Mouse (Mus musculus) CH12.LX (cell line): ENCODE results near the gene Tmem223. TPM values are rescaled to one million over a fixed set of nuclear protein-coding genes. Genes with fewer than 3 reads are reported as not detected.
A peak's percentile ranks its signal among the peaks of the same experiment; 100 is the strongest.

Experiments used
- DNase-seq: peaks from one replicate; pipeline ENCODE4 v3.0.0-alpha.2; 2013; ENCODE audit errors: extremely low read depth
- H3K27ac ChIP-seq: 2 replicates; pipeline ENCODE4 v1.5.1; 2012; ENCODE audit warnings: low read depth, mild to moderate bottlenecking, control low read depth, moderate library complexity; ENCODE audit not compliant: insufficient read depth
- H3K27me3 ChIP-seq: replicated peaks from 2 replicates; pipeline ENCODE3; 2012; ENCODE audit warnings: inconsistent platforms
- H3K36me3 ChIP-seq, 2 experiments: replicated peaks in 1 of 2; 2 replicates each; pipeline versions ENCODE3 to v1.6.1; 2012; ENCODE audit warnings: inconsistent platforms in 1 of 2, low read length in 1 of 2, mild to moderate bottlenecking in 1 of 2, mixed read lengths in 1 of 2, moderate library complexity in 1 of 2; ENCODE audit not compliant: control insufficient read depth in 1 of 2, insufficient read depth in 1 of 2
- H3K4me1 ChIP-seq, 2 experiments: 2 replicates each; pipeline ENCODE4 v1.6.1; 2012; ENCODE audit warnings: inconsistent platforms in 1 of 2, moderate library complexity in 1 of 2; ENCODE audit not compliant: insufficient read depth in 2 of 2, control insufficient read depth in 1 of 2
- H3K4me2 ChIP-seq: 2 replicates; pipeline ENCODE4 v1.6.1; 2012; ENCODE audit warnings: low read depth, mild to moderate bottlenecking, control low read depth; ENCODE audit not compliant: poor library complexity, insufficient read depth, severe bottlenecking
- H3K4me3 ChIP-seq, 3 experiments: fragments of 150-350 bp in 1 of 3; sonication (generic) in 1 of 3; replicated peaks in 1 of 3; 2 replicates each; pipeline versions ENCODE3 to v1.5.1; 2011 to 2012; ENCODE audit warnings: low read depth in 2 of 3, low read length in 2 of 3, mild to moderate bottlenecking in 2 of 3, moderate library complexity in 2 of 3, control low read depth in 1 of 3, improper control_type of control experiment in 1 of 3, inconsistent platforms in 1 of 3, mixed read lengths in 1 of 3; ENCODE audit not compliant: poor library complexity in 1 of 3
- H3K79me2 ChIP-seq: replicated peaks from 2 replicates; pipeline ENCODE4 v1.6.1; 2012; ENCODE audit warnings: mild to moderate bottlenecking, moderate library complexity; ENCODE audit not compliant: control insufficient read depth, poor library complexity, insufficient read depth, severe bottlenecking; ENCODE audit errors: extremely low read depth
- H3K9ac ChIP-seq: 2 replicates; pipeline ENCODE4 v1.6.1; 2012; ENCODE audit warnings: low read depth, mild to moderate bottlenecking, control low read depth, moderate library complexity; ENCODE audit not compliant: insufficient read depth
- H3K9me3 ChIP-seq: replicated peaks from 2 replicates; pipeline ENCODE3; 2012; ENCODE audit warnings: low read length, inconsistent platforms, mixed read lengths
- BHLHE40 ChIP-seq: IDR thresholded peaks from 2 replicates; pipeline ENCODE4 v1.6.1; 2011; ENCODE audit warnings: mild to moderate bottlenecking, low read depth, low read length, improper control_type of control experiment
- CHD1 ChIP-seq: IDR thresholded peaks from 2 replicates; pipeline ENCODE4 v1.6.1; 2012; ENCODE audit warnings: low read depth, low read length, improper control_type of control experiment, inconsistent platforms
- ELF1 ChIP-seq: IDR thresholded peaks from 2 replicates; pipeline ENCODE4 v1.6.1; 2014; ENCODE audit warnings: low read depth, mild to moderate bottlenecking, inconsistent platforms, low read length, improper control_type of control experiment
- ETS1 ChIP-seq: conservative IDR thresholded peaks from 2 replicates; pipeline ENCODE4 v1.6.1; 2012; ENCODE audit warnings: low read depth, mild to moderate bottlenecking, inconsistent platforms, low read length, improper control_type of control experiment, moderate library complexity
- HCFC1 ChIP-seq: IDR thresholded peaks from 2 replicates; pipeline ENCODE4 v1.6.1; 2012; ENCODE audit warnings: low read depth, mild to moderate bottlenecking, inconsistent platforms, low read length, improper control_type of control experiment
- IRF4 ChIP-seq: IDR thresholded peaks from 2 replicates; pipeline ENCODE4 v1.6.1; 2014; ENCODE audit warnings: low read depth, mild to moderate bottlenecking, inconsistent platforms, low read length, improper control_type of control experiment
- KAT2A ChIP-seq: IDR thresholded peaks from 2 replicates; pipeline ENCODE4 v1.6.1; 2012; ENCODE audit warnings: low read length, improper control_type of control experiment, inconsistent platforms; ENCODE audit not compliant: insufficient replicate concordance
- MAX ChIP-seq: IDR thresholded peaks from 2 replicates; pipeline ENCODE4 v1.6.1; 2011; ENCODE audit warnings: low read length, improper control_type of control experiment
- MAZ ChIP-seq: IDR thresholded peaks from 2 replicates; pipeline ENCODE4 v1.6.1; 2012; ENCODE audit warnings: low read depth, mild to moderate bottlenecking, inconsistent platforms, low read length, improper control_type of control experiment, moderate library complexity
- MXI1 ChIP-seq: IDR thresholded peaks from 2 replicates; pipeline ENCODE4 v1.6.1; 2011; ENCODE audit warnings: mild to moderate bottlenecking, low read depth, low read length, improper control_type of control experiment
- NELFE ChIP-seq: IDR thresholded peaks from 2 replicates; pipeline ENCODE4 v1.6.1; 2011; ENCODE audit warnings: low read depth, low read length, improper control_type of control experiment
- NRF1 ChIP-seq: IDR thresholded peaks from 2 replicates; pipeline ENCODE4 v1.6.1; 2014; ENCODE audit warnings: low read depth, mild to moderate bottlenecking, inconsistent platforms, low read length, improper control_type of control experiment, moderate library complexity
- POLR2A ChIP-seq: IDR thresholded peaks from 2 replicates; pipeline ENCODE4 v1.6.1; 2011; ENCODE audit warnings: low read depth, mild to moderate bottlenecking, improper control_type of control experiment, low read length
- RAD21 ChIP-seq: IDR thresholded peaks from 2 replicates; pipeline ENCODE4 v1.6.1; 2011; ENCODE audit warnings: low read depth, mild to moderate bottlenecking, low read length, improper control_type of control experiment, moderate library complexity
- RCOR1 ChIP-seq: conservative IDR thresholded peaks from 2 replicates; pipeline ENCODE4 v1.6.1; 2012; ENCODE audit warnings: low read depth, mild to moderate bottlenecking, inconsistent platforms, low read length, improper control_type of control experiment
- SIN3A ChIP-seq: IDR thresholded peaks from 2 replicates; pipeline ENCODE4 v1.6.1; 2012; ENCODE audit warnings: low read length, improper control_type of control experiment, inconsistent platforms
- TBP ChIP-seq: conservative IDR thresholded peaks from 2 replicates; pipeline ENCODE4 v1.6.1; 2011; ENCODE audit warnings: low read depth, low read length, improper control_type of control experiment
- TCF12 ChIP-seq: IDR thresholded peaks from 2 replicates; pipeline ENCODE4 v1.6.1; 2014; ENCODE audit warnings: low read depth, mild to moderate bottlenecking, inconsistent platforms, low read length, improper control_type of control experiment
- UBTF ChIP-seq: IDR thresholded peaks from 2 replicates; pipeline ENCODE4 v1.6.1; 2012; ENCODE audit warnings: low read depth, mild to moderate bottlenecking, inconsistent platforms, low read length, improper control_type of control experiment, moderate library complexity
- ZMIZ1 ChIP-seq: IDR thresholded peaks from 2 replicates; pipeline ENCODE4 v1.6.1; 2012; ENCODE audit warnings: low read depth, mild to moderate bottlenecking, inconsistent platforms, low read length, improper control_type of control experiment
- ZNF384 ChIP-seq: IDR thresholded peaks from 2 replicates; pipeline ENCODE4 v1.6.1; 2012; ENCODE audit warnings: low read depth, low read length, improper control_type of control experiment, inconsistent platforms
- dilution Hi-C: fragments of 300-500 bp; cut with MboI; formaldehyde crosslinking; loops from 2 replicates; pipeline ENCODE4 v1.14.3; 2020; ENCODE audit warnings: low sequenced_read_pairs; ENCODE audit not compliant: extremely low pct_unique_long_range_greater_than_20kb, extremely low pct_ligation_motif_present
- in situ Hi-C: fragments of 300-500 bp; cut with MboI; formaldehyde crosslinking; loops from 3 replicates; pipeline ENCODE4 v1.14.3; 2019; ENCODE audit warnings: low sequenced_read_pairs, low pct_ligation_motif_present, low pct_unique_long_range_greater_than_20kb, mixed read lengths
- polyA plus RNA-seq: library from polyadenylated mRNA; unstranded; fragments of >175 nt; gene quantifications from 2 replicates; pipeline ENCODE4 v1.2.1, GENCODE M21; 2012; ENCODE audit warnings: low read depth; ENCODE audit not compliant: insufficient read length
- total RNA-seq, 2 experiments: library from RNA; depleted of rRNA; stranded (reverse); fragments of 300-350 nt in 1 of 2; fragments of >200 nt in 1 of 2; gene quantifications; 2 replicates each; pipeline ENCODE4 v1.2.3; 2012 to 2014

Tmem223 gene
- total and polyA plus RNA-seq, 3 experiments: 45.7 to 106 (median 56.5) TPM

- Histone ChIP-seq H3K4me1 (peaks cover 10 to 34% of the 10 kb centered on the region in 2 experiments), H3K4me2 (peak within 1 kb of the TSS; percentile 93; the same call in 1 of the 2 replicates), H3K9ac (peak within 1 kb of the TSS; percentile 95), H3K36me3 (peaks cover 31 to 47% of the 10 kb centered on the region in 2 experiments), H3K9me3 (no peaks in the 10 kb centered on the region), H3K27ac (peak within 1 kb of the TSS; percentile 98), H3K27me3 (no peaks in the 10 kb centered on the region), H3K4me3 (peak within 1 kb of the TSS; percentile 96 to 98 (median 96)), H3K79me2 (peaks cover 73% of the 10 kb centered on the region)
- in situ Hi-C loops: no loop called here
- no peak for TF ChIP-seq KAT2A
- peak; percentile 83 for TF ChIP-seq MXI1
- peak; percentile 14; the same call in 1 of the 2 replicates for TF ChIP-seq IRF4
- TF ChIP-seq ELF1: peak; percentile 92
- TF ChIP-seq HCFC1: peak; percentile 71
- TF ChIP-seq MAZ: peak; percentile 25; the same call in 1 of the 2 replicates
- no peak for TF ChIP-seq ZNF384
- peak; percentile 59; the same call in 1 of the 2 replicates for TF ChIP-seq UBTF
- TF ChIP-seq POLR2A: peak; percentile 95
- peak; percentile 87 for TF ChIP-seq NELFE
- TF ChIP-seq SIN3A: peak; percentile 74; the same call in 1 of the 2 replicates
- TF ChIP-seq NRF1: peak; percentile 88
- TF ChIP-seq MAX: peak; percentile 70
- peak; percentile 35 for TF ChIP-seq BHLHE40
- TF ChIP-seq RAD21: no peak
- TF ChIP-seq ZMIZ1: peak; percentile 95
- TF ChIP-seq TBP: no peak
- no peak; the same call in 1 of the 2 replicates for TF ChIP-seq ETS1
- peak; percentile 77; the same call in 1 of the 2 replicates for TF ChIP-seq TCF12
- TF ChIP-seq RCOR1: no peak
- TF ChIP-seq CHD1: no peak
- peak; percentile 98 for DNase-seq
- dilution Hi-C loops: no loop called here
These were observed 49.0 kb downstream of the Tmem223 start, which contains the start of gene Hnrnpul2 for GRCm38 (mm10) chr19:8819596-8820423. Hnrnpul2 (plus strand) TSS chr19:8820010.
